Mouse (Mus musculus) kidney, adult 9 months (tissue): ENCODE measurements around the gene Vti1b.
"Not testable (repeated sequence)": the region's sequence is repeated elsewhere in the genome, so short reads cannot be mapped to it uniquely, and the experiment has no call there.

Experiments used
- DNase-seq: peaks from one replicate; pipeline ENCODE4 v3.0.0; 2022

Vti1b gene

DNA sequence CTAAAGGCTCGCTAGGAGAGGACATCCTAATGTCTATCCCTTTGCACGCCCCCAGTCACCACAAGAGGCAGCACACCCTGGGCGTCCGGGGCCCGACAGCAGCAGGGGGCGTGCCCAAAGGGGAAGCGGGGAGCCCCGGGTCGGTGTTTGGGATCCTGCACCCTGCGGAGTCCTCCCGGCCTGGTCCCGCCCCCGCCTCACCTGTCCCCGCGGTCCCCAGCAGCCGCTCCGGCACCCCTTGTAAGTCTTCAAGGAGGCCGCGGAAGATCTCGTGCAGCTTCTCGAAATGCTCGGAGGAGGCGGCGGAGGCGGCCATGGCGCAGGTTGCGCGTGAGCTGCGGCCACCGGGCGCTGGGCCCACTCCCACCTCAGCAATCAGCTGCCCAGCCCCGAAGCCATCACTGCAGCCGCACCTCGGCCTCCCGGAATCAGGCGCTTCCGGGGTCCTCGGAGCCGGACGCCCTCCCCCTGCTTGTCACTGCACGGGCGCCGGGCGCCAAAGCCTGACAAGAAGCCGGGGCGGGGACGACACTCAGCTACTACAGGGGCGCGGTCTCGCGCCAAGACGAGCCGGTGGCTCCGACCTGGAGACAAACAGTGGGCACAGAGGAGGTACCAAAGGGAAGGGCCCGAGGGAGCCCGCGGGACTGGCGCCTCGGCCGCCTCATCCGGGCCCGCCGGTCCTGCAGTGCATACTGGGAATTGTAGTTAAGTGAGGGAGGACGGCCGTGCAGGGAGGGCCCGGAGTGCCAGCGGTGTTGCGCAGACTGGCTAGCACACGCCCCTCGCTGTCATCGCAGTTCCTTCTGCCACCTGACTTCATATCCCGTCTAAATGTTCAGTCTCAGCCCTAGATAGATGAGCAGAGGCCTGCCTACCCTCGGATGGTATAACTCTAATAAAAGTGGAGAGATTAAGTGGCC is at the start of gene Vti1b:
TSS of gene Vti1b (minus strand) at position 649 of the 923 bp plus-strand sequence.
- peak; percentile 95 for DNase-seq

GRCm38 (mm10) chr12:79217511-79217910 is 45.0 kb upstream of the Vti1b start:
- DNase-seq = peak; percentile 6

DNA sequence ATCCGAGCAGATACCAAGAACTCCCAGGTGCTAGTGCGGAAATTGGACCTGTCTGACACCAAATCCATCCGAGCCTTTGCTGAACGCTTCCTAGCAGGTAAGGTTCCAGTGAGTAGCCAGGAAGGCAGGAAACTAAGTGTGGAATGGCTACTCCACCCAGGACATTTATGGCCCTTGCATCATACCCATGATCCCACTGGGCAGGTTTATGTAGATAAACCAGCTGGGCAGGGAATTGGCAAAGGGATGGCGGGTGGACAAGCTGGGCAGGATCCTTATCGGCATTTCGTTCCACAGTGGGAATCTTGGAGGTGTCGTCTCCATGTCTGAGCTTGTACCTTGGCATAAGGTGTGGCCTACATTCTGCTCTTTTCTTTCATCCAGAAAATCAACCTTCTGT is 39.0 kb upstream of the Vti1b start:
- no peak for DNase-seq

DNA sequence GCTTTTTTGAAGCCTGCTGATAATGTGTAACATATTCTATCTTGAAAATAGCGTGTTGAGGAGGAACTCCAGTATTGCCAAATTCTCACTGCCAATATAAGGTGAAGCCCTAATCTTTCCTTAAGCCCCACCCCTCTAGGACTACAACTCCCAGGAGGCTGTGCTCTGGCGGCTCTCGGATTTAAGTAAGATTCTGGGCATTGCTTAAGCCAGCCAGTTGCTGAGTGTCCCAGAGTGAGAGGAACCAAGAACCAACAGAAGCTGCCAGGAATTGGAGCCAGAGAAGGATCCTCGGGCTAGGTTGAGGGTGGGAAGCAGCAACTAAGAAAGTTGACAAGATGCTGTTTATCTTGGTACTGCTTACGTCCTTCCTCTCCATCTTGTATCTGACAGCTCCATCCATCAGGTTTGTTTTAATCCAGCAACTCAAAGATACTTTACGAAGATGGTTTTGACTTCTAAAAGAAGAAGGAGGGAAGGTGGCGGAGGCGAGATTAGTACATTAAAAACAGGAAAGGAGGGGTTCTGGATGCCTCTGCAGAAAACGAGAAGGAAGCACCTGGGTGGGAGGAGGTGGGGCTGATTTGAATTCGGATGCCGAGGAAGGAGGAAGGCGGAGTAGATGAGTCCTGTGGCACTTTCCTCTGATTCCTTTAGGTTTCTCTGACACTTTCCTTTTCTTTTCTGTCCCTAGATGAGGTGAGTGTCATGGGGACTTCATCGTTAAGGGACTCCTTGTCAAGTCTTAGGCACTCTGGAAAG is 36.4 kb upstream of the Vti1b start, which contains the start of gene Rdh12:
TSS of gene Rdh12 (plus strand) at position 212 of the 762 bp plus-strand sequence.
- no peak for DNase-seq

- no peak for DNase-seq
Measured at GRCm38 (mm10) chr12:79201882-79202281, 29.4 kb upstream of the Vti1b start.

- no peak for DNase-seq
Measured at GRCm38 (mm10) chr12:79197105-79197504, 24.6 kb upstream of the Vti1b start.

DNA sequence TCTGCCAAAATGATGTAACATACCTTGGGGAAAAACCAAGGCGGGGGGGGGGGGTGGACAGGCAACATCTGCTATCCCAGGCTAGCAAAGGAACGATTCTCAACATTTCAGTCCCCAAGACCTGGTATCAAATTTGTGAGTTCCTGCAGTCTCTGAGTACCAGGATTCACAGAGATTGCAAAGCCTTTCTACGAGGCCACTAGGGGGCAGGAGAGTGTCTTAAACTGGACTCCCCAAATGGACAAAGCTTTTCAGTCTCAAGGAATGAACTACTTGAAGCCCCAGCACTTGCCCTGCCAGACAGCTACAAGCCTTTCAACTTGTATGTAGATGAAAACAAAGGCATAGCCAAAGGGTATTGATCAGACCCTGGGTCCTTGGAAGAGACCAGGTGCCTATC is 21.0 kb upstream of the Vti1b start:
- DNase-seq = peak; percentile 72

DNA sequence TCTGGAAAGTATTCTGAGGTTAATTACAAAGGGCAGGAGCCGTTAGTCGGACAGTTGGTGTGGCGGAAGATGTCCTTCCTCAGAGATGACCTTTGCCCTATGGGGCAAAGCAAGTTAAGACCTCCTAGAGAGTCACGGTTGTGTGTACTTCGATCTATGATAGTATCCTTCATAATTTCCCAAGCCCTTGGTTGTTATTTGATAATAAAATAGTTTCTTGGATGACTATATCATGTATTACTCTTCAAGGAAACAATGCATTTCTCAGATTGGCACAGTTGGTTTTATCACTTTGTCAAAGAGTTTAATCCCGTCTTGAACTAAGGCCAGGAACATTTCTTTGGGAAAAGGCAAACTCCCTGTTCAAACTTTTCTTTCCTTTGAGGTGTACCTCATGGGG is 19.7 kb upstream of the Vti1b start, which contains the start of gene Rdh11:
TSS of gene Rdh11 (minus strand) at position 101 of the 400 bp plus-strand sequence.
- DNase-seq = peak; percentile 38

DNA sequence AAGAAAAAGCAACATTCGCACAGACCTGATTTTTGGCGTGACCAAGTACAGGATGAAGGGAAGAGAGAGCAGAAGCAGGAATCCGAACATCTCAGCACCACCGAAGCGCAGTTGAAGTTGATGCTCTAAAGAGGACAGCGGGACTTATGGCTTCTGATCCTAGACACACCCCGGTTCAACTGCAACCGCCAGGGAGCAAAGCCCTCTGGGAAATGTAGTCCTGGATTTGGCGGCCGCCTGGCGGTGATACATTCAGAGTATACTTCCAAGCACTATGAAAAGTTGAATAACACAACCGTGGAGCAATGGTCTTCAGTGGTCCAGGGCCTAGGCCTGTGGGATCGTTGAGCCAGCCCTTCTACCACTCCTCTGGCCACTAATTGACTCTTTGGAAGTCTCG is 19.2 kb upstream of the Vti1b start:
- peak; percentile 72 for DNase-seq

DNA sequence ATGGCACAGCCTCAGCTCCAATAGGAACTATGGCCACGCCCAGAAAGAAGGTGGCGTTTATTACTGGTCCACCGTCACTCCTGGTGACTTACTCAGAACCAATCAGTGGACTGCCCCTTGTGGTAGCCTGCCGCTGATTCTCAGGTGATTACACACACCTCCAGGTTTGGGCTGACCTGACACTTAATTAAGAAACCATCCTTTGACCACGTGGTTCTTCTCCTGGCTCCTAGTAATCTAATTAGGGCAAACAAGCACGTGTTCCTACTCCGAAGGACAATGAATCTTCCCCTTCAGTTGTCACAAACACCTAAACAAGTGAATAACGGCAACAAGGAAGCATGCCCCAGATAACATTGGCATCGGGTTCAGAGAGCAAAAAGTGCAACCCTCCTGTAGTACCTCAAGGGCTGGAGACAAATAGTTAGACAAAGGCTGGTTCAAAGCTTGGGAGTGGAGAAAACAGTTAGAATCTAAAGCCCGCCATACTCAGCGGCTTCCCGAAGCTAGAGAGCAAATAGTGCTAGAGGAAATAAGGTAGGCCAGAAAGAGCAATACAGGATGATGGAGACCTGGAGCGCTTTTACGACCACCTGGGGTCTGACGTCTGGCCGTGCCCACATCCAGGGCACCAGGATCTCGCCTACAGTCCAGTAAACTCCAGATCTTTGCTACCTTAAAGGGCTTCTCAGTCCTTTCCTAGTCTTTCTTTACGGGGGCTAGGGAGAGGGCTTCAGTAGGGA is 18.6 kb upstream of the Vti1b start:
- DNase-seq = peak; percentile 58

- DNase-seq = not testable (repeated sequence)
Measured at GRCm38 (mm10) chr12:79185160-79185559, 12.7 kb upstream of the Vti1b start.

DNA sequence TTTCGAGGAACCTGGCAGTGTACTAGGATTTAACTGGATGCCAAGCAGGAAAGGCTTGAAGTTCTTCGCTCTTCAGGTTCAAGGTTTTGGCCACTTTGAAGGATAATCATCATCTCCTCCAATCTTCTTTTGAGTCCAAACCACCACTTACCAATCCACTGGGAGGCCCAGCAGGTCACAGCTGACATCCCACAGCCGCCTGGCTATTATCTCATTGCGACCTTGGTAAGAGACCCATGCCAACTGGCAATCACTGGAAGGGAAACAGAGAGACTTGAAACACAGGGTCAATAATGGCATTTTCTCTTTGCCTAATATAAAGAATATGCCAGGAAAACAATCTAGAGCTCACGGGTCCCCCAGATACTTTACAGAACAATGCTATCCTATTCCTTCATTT is 3.5 kb upstream of the Vti1b start:
- no peak for DNase-seq

DNA sequence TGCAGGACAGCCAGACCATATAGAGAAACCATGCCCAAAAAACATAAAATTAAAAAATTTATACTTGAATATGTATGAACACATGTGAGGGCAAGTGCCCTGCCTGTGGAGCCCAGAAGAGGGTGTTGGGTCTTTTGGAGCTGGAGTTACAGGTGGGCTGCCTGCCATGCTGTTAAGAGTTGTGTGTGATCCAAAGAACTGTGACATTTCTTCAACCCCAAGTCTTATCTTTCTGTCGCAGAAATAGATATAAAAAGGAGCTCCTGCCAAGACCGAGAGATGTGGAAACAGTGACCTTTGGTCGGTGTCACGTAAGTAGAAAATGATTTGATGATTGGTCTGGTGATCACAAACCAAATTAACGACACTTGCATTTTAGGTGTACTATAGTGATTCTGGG is 1.3 kb upstream of the Vti1b start:
- no peak for DNase-seq

GRCm38 (mm10) chr12:79171269-79171995 is 1.0 kb downstream of the Vti1b start:
- DNase-seq = no peak

DNA sequence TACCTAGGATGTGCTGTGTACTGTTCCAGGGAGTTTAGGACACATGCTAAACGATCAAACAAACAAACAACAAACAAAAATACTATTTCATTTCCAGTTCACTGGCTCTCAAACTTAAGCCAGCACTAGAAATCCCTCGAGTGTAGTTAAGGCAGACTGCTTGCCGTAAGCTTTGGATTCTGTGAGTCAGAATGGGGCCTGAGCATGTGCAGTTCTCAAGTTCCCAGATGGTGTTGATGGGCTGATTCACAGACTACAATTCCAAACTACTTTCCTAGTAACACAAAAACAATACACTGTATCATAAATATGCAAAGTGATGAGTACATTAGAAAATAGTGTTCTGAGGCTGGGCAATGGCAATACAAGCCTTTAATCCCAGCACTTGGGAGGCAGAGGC is 2.0 kb downstream of the Vti1b start:
- DNase-seq = no peak

DNA sequence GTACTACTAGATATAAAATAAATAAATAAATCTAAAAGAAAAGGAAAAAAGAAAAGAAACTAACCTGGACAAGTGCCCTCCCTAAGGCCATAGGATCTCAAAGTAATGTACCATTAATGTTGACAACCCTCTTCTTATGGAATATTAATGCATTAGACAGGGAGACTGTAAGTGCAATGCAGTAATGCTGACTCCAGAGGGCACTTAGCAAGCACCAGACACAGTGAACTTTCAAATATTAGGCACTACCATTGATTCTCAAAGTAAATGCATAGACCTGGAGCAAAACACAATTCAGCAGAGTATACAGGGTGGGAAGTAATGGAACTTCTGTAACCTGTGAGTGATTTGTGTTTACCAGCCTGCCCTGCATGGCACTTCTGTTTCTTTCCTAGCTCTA is 3.3 kb downstream of the Vti1b start:
- no peak for DNase-seq

DNA sequence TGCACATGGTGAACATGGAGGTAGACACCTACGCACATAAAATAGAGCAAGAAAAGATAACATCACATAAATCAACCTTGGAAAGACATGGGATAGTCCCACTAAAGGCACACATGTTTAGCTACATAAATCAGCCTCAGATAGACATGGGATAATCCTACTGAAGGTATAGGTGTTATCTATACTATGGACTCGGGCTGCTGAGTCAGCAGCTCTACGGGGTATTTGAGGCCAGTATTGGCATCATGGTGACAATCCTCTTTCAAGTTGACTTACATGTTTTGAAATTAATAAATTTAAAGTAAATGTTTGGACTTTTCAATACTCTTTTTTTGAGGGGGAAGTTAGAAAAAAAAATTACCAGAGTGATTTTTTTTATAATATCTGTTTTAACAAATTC is 9.6 kb downstream of the Vti1b start:
- no peak for DNase-seq

- DNase-seq = no peak
Measured at GRCm38 (mm10) chr12:79149653-79150052, 22.8 kb downstream of the Vti1b start.

DNA sequence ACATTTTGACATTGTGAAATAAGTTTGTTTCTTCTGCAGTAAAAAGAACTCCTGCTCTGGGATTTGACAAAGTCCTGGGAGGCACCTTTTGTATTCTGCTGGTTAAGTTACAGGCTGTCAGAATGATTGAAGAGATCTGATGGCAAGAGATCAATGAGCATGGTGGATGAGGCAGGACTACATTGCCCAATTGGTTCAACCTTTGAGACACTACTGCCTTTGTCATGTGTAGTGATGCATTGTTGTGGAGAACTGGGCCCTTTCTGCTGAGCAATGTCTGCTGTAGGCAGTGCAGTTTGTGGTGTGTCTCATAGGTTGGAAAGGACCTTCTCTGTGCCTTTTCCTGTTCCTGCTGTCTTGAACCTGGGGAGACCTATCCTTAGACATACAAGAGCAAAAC is 31.1 kb downstream of the Vti1b start:
- no peak for DNase-seq

DNA sequence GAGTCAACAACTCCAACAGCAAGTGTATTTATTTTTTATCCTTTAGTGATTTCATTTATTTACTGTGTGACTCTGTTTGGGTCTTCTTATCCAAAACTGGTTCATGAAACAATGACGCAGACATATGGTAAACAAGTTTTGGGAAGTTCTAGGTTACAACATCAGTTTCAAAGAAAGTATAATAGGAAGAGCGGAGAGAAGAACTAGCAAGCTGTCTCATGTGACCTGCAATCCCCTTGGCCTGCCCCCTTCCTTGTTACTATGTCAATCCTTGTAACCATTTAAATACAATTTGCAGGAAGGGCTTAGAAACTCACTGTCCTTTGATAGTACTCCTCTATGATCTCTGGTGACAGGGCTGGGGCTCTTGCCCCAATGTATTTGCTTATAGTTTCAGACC is 31.7 kb downstream of the Vti1b start:
- DNase-seq = no peak

DNA sequence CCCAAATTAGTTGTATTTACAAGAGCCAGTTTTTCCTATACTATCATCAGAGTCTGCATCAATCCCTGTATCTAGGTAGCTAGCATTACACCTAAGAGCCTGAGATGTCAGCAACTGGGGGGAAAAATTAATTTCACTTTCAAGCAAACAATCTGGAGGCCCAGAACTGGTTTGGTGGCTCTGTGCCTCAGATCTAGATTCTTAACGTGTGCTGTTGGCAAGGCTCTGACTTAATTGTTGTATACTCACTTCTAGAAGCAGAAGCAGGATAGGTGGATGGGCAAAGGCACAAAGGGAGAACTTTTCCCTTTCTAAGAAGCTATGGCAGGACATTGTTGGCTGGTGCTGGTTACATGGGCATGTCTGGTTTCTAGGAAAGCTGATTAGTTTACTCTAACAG is 33.0 kb downstream of the Vti1b start:
- DNase-seq = no peak

GRCm38 (mm10) chr12:79138999-79139398 is 33.5 kb downstream of the Vti1b start:
- no peak for DNase-seq
